8 mouse cellular contexts compared by ENCODE assay signal in genomic region chr19:17836566-17837470, GRCm38 (mm10). TPM values are rescaled to one million over a fixed set of nuclear protein-coding genes. Genes with fewer than 3 reads are reported as not detected.
DNase-seq lines count a peak whose midpoint lies in the region; ATAC-seq and TF ChIP-seq lines count a peak whose summit lies in the region.

No protein-coding gene starts in this region.

- ATAC-seq in forebrain, embryonic 11.5 days (replicated peaks; ENCODE audit: low FRiP score): peak; percentile 84
- ATAC-seq in heart, embryonic 14.5 days (ENCODE audit: insufficient number of reproducible peaks, insufficient read depth, low FRiP score, low read depth): peak; percentile 69
- ATAC-seq in kidney, embryonic 16.5 days (ENCODE audit: low FRiP score, low TSS enrichment): peak; percentile 85

- H3K4me2 ChIP-seq in forebrain, embryonic 11.5 days (ENCODE audit: low read depth, low read length, severe bottlenecking): peak overlapping the region; percentile 78
- H3K4me2 ChIP-seq in heart, embryonic 14.5 days (ENCODE audit: low read length): peak overlapping the region; percentile 96
- peak overlapping the region; percentile 91 for H3K4me2 ChIP-seq in kidney, embryonic 16.5 days (replicated peaks; ENCODE audit: low read depth, low read length)

- no peak for TF ChIP-seq POLR2A in thymus, adult 2 months (IDR thresholded peaks at IDR 0.05; ENCODE audit: control insufficient read depth, extremely low read depth, insufficient read depth, low read length, poor library complexity)
- no peak for TF ChIP-seq POLR2A in lung, adult 2 months (IDR thresholded peaks at IDR 0.05; ENCODE audit: borderline replicate concordance, extremely low read depth, low read depth, low read length)

- H3K9ac ChIP-seq in forebrain, embryonic 11.5 days (ENCODE audit: low read length): peak overlapping the region; percentile 75
- H3K9ac ChIP-seq in heart, embryonic 14.5 days (ENCODE audit: low read length): peak overlapping the region; percentile 86
- H3K9ac ChIP-seq in kidney, embryonic 16.5 days (replicated peaks; ENCODE audit: low read length): peak overlapping the region; percentile 85

- no peak overlapping the region for H3K27ac ChIP-seq in thymus, adult 2 months (ENCODE audit: control insufficient read depth, insufficient read depth, low read length)
- peak overlapping the region; percentile 46; the same call in 1 of the 2 replicates for H3K27ac ChIP-seq in forebrain, embryonic 11.5 days (ENCODE audit: low read depth, low read length)
- H3K27ac ChIP-seq in heart, embryonic 14.5 days (replicated peaks in 1 of 2; ENCODE audit: control insufficient read depth in 1 of 2, insufficient read depth in 1 of 2, low read depth in 2 of 2, low read length in 2 of 2): peak overlapping the region; percentile 75 to 93
- peak overlapping the region; percentile 92 for H3K27ac ChIP-seq in kidney, embryonic 16.5 days (ENCODE audit: low read length)

- H3K4me1 ChIP-seq in thymus, adult 2 months (replicated peaks; ENCODE audit: control insufficient read depth, insufficient read depth, low read length): no peaks in the 10 kb centered on the region
- no peaks in the 10 kb centered on the region for H3K4me1 ChIP-seq in forebrain, embryonic 11.5 days (replicated peaks; ENCODE audit: control insufficient read depth, insufficient read depth, low read length)
- H3K4me1 ChIP-seq in heart, embryonic 14.5 days (ENCODE audit: control insufficient read depth in 2 of 2, insufficient read depth in 2 of 2, low read length in 2 of 2): peaks cover 5 to 28% of the 10 kb centered on the region in 2 experiments
- peaks cover 22% of the 10 kb centered on the region; the same call in 1 of the 2 replicates for H3K4me1 ChIP-seq in kidney, embryonic 16.5 days (ENCODE audit: insufficient read depth, low read length)
- no peaks in the 10 kb centered on the region for H3K4me1 ChIP-seq in lung, adult 2 months (ENCODE audit: control insufficient read depth, insufficient read depth, low read length)

- H3K27me3 ChIP-seq in thymus, adult 2 months (ENCODE audit: control insufficient read depth, insufficient read depth, low read length): peaks cover 7% of the 10 kb centered on the region; the same call in 1 of the 2 replicates
- 0 out of 2 replicates have a peak, but pooled peaks cover 2% of the 10 kb centered on the region for H3K27me3 ChIP-seq in forebrain, embryonic 11.5 days (ENCODE audit: control insufficient read depth, insufficient read depth, low read length)
- H3K27me3 ChIP-seq in heart, embryonic 14.5 days (ENCODE audit: control insufficient read depth, insufficient read depth, low read length): no peaks in the 10 kb centered on the region
- H3K27me3 ChIP-seq in kidney, embryonic 16.5 days (ENCODE audit: insufficient read depth, low read length): no peaks in the 10 kb centered on the region

- no peaks in the 10 kb centered on the region for H3K36me3 ChIP-seq in thymus, adult 2 months (ENCODE audit: control insufficient read depth, insufficient read depth, low read length)
- H3K36me3 ChIP-seq in forebrain, embryonic 11.5 days (ENCODE audit: control insufficient read depth, insufficient read depth, low read length): no peaks in the 10 kb centered on the region
- H3K36me3 ChIP-seq in heart, embryonic 14.5 days (ENCODE audit: control insufficient read depth, insufficient read depth, low read length): no peaks in the 10 kb centered on the region
- no peaks in the 10 kb centered on the region for H3K36me3 ChIP-seq in kidney, embryonic 16.5 days (ENCODE audit: insufficient read depth, low read length)

- DNase-seq in thymus, adult 2 months: no peak
- no peak for DNase-seq in thymus, postnatal 14 days
- peak; percentile 77 for DNase-seq in forebrain, embryonic 11.5 days (ENCODE audit: low spot score)
- peak; percentile 46 for DNase-seq in lung, adult 2 months
- DNase-seq in ovary, postnatal 36 days (ENCODE audit: low spot score): peak; percentile 60
- DNase-seq in thymus, postnatal 0 days (ENCODE audit: low spot score): no peak

- no peak for TF ChIP-seq CTCF in thymus, adult 2 months (IDR thresholded peaks at IDR 0.05; ENCODE audit: borderline replicate concordance, control insufficient read depth, extremely low read depth, insufficient read depth, low read length, poor library complexity)
- no peak for TF ChIP-seq CTCF in lung, adult 2 months (IDR thresholded peaks at IDR 0.05; ENCODE audit: insufficient read depth, low read length)

- 3% methylated on average over 72 of the region's 72 CpGs for WGBS in thymus, adult 2 months
- under 1% methylated on average over 69 of the region's 72 CpGs for WGBS in forebrain, embryonic 11.5 days
- WGBS in heart, embryonic 14.5 days: 0% methylated on average over 71 of the region's 72 CpGs
- WGBS in kidney, embryonic 16.5 days: under 1% methylated on average over 67 of the region's 72 CpGs
- WGBS in lung, adult 2 months: under 1% methylated on average over 72 of the region's 72 CpGs

- peak overlapping the region; percentile 17 for H3K4me3 ChIP-seq in thymus, adult 2 months (ENCODE audit: control insufficient read depth, insufficient read depth, low read length)
- peak overlapping the region; percentile 71 for H3K4me3 ChIP-seq in forebrain, embryonic 11.5 days (ENCODE audit: low read depth, low read length)
- H3K4me3 ChIP-seq in heart, embryonic 14.5 days (ENCODE audit: control insufficient read depth in 1 of 2, insufficient read depth in 1 of 2, low read depth in 1 of 2, low read length in 2 of 2): peak overlapping the region; percentile 64 to 74
- H3K4me3 ChIP-seq in kidney, embryonic 16.5 days (ENCODE audit: low read length): peak overlapping the region; percentile 82
- H3K4me3 ChIP-seq in lung, adult 2 months (replicated peaks; ENCODE audit: extremely low read depth, low read depth, low read length): peak overlapping the region; percentile 75

- no peaks in the 10 kb centered on the region for H3K9me3 ChIP-seq in forebrain, embryonic 11.5 days (ENCODE audit: control insufficient read depth, low read length)
- no peaks in the 10 kb centered on the region for H3K9me3 ChIP-seq in heart, embryonic 14.5 days (ENCODE audit: control insufficient read depth, low read length)
- no peaks in the 10 kb centered on the region for H3K9me3 ChIP-seq in kidney, embryonic 16.5 days (ENCODE audit: low read length)

RNA-seq across cellular contexts. Expression of gene Pcsk5, which starts 0.6 kb away (rescaled TPM):
- 0.58 and 0.73 TPM in 2 replicates for polyA plus RNA-seq in thymus, adult 2 months (2012; rRNA removed)
- polyA plus RNA-seq in forebrain, embryonic 11.5 days (2014; fragmentation: Nextera tagmentation; extraction: Ambion mirVana): 13.3 and 13.5 TPM in 2 replicates
- 14.1 and 14.7 TPM in 2 replicates for polyA plus RNA-seq in heart, embryonic 14.5 days (2014; fragmentation: Nextera tagmentation; extraction: Ambion mirVana)
- 24.4 and 26.3 TPM in 2 replicates for polyA plus RNA-seq in kidney, embryonic 16.5 days (2015; fragmentation: Nextera tagmentation; extraction: Ambion mirVana)
- 8.8 and 11.2 TPM in 2 replicates for polyA plus RNA-seq in lung, adult 2 months (2012; rRNA removed)
- 1.1 and 1.4 TPM in 2 replicates for polyA plus RNA-seq in thymus, postnatal 0 days (2015; fragmentation: Nextera tagmentation; extraction: Ambion mirVana)

Comparison
In these comparisons a context has a peak if more than half of its experiments do, and no peak if none do; other contexts are left out.
1. DNase-seq: peak in forebrain, embryonic 11.5 days (single experiment), lung, adult 2 months (single experiment) and ovary, postnatal 36 days (single experiment); none in thymus, adult 2 months (single experiment), thymus, postnatal 14 days (single experiment) and thymus, postnatal 0 days (single experiment).
2. H3K4me3 ChIP-seq: peak in every context shown above with its lines; median percentile 82 in kidney, embryonic 16.5 days; 75 in lung, adult 2 months; 71 in forebrain, embryonic 11.5 days; 69 in heart, embryonic 14.5 days; 17 in thymus, adult 2 months.
3. Peak in every context shown above with its lines, with median percentiles within 50 percentile points of each other: ATAC-seq, H3K4me2 ChIP-seq and H3K9ac ChIP-seq.